ENCODE assay signal across 13 mouse cellular contexts in the genomic region with DNA sequence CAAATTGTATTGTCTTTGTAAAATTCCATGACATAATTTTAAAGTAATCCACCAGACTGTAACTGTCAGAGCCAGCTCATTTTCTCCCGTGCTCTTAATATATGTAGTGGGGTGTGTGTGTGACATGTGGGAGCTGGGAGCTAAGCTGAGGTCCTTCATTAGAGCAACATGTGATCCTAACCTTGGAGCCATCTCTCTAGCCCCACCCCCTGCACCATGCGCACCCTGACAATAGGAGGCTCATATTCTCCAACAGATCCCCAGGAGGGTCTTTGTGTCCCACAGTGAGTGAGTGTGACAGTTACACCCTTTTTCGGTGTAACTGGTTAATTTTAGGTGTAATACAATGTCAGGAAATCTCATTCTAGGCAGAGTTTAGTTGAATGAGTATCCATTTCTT.
"Had no signal": no experiment of that assay in that cellular context is flagged by ENCODE, and none has a peak within 500 bp of the region (broad histone marks: within the 10 kb centered on the region; RNA-seq: fewer than 3 reads in every experiment).

No protein-coding gene starts in this region.

- H3K27ac ChIP-seq: limb, embryonic 15.5 days; liver, embryonic 12.5 days; neural tube, embryonic 12.5 days; stomach, embryonic 15.5 days had no signal

- H3K9me3 ChIP-seq: limb, embryonic 15.5 days; liver, embryonic 12.5 days; neural tube, embryonic 12.5 days; stomach, embryonic 15.5 days had no signal

- H3K9ac ChIP-seq: limb, embryonic 15.5 days; liver, embryonic 12.5 days; lung, embryonic 14.5 days; neural tube, embryonic 12.5 days; stomach, embryonic 15.5 days had no signal

- H3K4me2 ChIP-seq: liver, embryonic 12.5 days; lung, embryonic 14.5 days; neural tube, embryonic 12.5 days; stomach, embryonic 15.5 days had no signal

- H3K36me3 ChIP-seq: limb, embryonic 15.5 days; neural tube, embryonic 12.5 days had no signal

- ATAC-seq: liver, embryonic 12.5 days had no signal

- H3K4me3 ChIP-seq: limb, embryonic 15.5 days; liver, embryonic 12.5 days; myocyte; neural tube, embryonic 12.5 days; stomach, embryonic 15.5 days had no signal

- DNase-seq: kidney, adult 8-10 months; kidney, postnatal 25 days; layer of hippocampus, adult 9-11 months; layer of hippocampus, postnatal 36 days; lung, embryonic 14.5 days; right cerebral cortex, postnatal 14 days; thymus, adult 2 months; thymus, postnatal 25 days had no signal

- H3K27me3 ChIP-seq: limb, embryonic 15.5 days; liver, embryonic 12.5 days; neural tube, embryonic 12.5 days; stomach, embryonic 15.5 days had no signal

- H3K4me1 ChIP-seq: limb, embryonic 15.5 days; neural tube, embryonic 12.5 days; stomach, embryonic 15.5 days had no signal
